Mouse (Mus musculus): ENCODE measurements around the gene Magi2. TPM values are rescaled to one million over a fixed set of nuclear protein-coding genes. Genes with fewer than 3 reads are reported as not detected.

The Magi2 gene
- polyA plus RNA-seq, 1 experiment from 2014 or later: 37.7 TPM

DNA sequence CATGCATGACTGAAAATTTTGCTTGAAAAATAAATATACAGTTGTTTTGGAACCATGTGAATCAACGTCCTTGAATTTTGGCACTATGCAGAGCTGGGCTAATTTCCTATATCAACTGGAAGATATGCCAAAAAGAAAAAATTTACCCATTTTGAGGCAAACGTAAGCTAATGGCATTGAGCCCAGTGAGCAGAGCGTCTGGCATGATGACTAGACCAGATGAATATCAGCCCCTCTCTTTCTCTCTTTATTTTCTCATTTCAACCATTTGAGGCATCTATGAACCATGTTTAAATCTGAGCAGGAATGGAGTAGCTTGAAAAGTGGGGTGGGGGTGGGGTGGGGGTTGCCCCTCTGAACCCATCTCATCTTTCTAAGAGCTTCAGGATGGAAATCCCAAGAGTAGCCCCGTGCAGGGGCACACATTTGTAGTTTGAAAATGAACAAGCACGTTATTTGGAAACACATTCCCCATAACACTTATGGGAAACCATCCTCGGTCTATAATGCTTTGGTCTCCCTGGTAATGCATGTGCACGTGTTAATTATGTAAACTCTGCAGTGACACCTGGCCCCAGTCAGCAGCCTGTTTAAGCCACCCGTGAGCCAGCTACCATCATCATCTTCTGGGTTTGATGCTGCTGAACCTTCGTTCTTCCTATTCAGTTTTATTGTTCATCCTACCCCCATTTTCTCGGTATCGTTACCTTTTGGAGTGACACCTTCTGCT lies 1151.4 kb downstream of the Magi2 start:
- no peaks in the 10 kb centered on the region for H3K27me3 ChIP-seq (replicated peaks; ENCODE audit: control insufficient read depth, insufficient read depth, low read length)
- H3K36me3 ChIP-seq (ENCODE audit: control insufficient read depth, insufficient read depth): no peaks in the 10 kb centered on the region
- 55% methylated on average over 11 of the region's 11 CpGs for WGBS
- ATAC-seq: peak; percentile 80
- no peak overlapping the region for H3K9ac ChIP-seq (replicated peaks; ENCODE audit: low read depth, low read length)
- H3K4me3 ChIP-seq (replicated peaks; ENCODE audit: low read length): no peak overlapping the region
- H3K4me2 ChIP-seq (ENCODE audit: low read length): no peak overlapping the region
- no peaks in the 10 kb centered on the region for H3K9me3 ChIP-seq (ENCODE audit: control insufficient read depth, low read length)
- peaks cover 6% of the 10 kb centered on the region for H3K4me1 ChIP-seq (replicated peaks; ENCODE audit: control insufficient read depth, insufficient read depth, low read length)
- peak overlapping the region; percentile 52 for H3K27ac ChIP-seq (ENCODE audit: low read length)

- ATAC-seq: peak; percentile 69
- WGBS: 67% methylated on average over 5 of the region's 5 CpGs
- Histone ChIP-seq H3K4me1 (replicated peaks; ENCODE audit: control insufficient read depth, insufficient read depth, low read length) (no peaks in the 10 kb centered on the region), H3K9ac (replicated peaks; ENCODE audit: low read depth, low read length) (no peak overlapping the region), H3K4me3 (replicated peaks; ENCODE audit: low read length) (no peak overlapping the region), H3K27me3 (replicated peaks; ENCODE audit: control insufficient read depth, insufficient read depth, low read length) (no peaks in the 10 kb centered on the region), H3K9me3 (ENCODE audit: control insufficient read depth, low read length) (no peaks in the 10 kb centered on the region), H3K36me3 (ENCODE audit: control insufficient read depth, insufficient read depth) (no peaks in the 10 kb centered on the region), H3K4me2 (ENCODE audit: low read length) (no peak overlapping the region), H3K27ac (ENCODE audit: low read length) (peak overlapping the region; percentile 3; the same call in 1 of the 2 replicates)
These were observed 1177.7 kb downstream of the Magi2 start for GRCm38 (mm10) chr5:20404533-20404932.

GRCm38 (mm10) chr5:20406626-20407025 lies 1179.8 kb downstream of the Magi2 start:
- no peak overlapping the region for H3K4me3 ChIP-seq (replicated peaks; ENCODE audit: low read length)
- H3K9me3 ChIP-seq (ENCODE audit: control insufficient read depth, low read length): no peaks in the 10 kb centered on the region
- H3K27me3 ChIP-seq (replicated peaks; ENCODE audit: control insufficient read depth, insufficient read depth, low read length): no peaks in the 10 kb centered on the region
- no peak overlapping the region for H3K9ac ChIP-seq (replicated peaks; ENCODE audit: low read depth, low read length)
- H3K36me3 ChIP-seq (ENCODE audit: control insufficient read depth, insufficient read depth): no peaks in the 10 kb centered on the region
- H3K4me1 ChIP-seq (replicated peaks; ENCODE audit: control insufficient read depth, insufficient read depth, low read length): no peaks in the 10 kb centered on the region
- 83% methylated on average over 4 of the region's 4 CpGs for WGBS
- no peak for ATAC-seq
- no peak overlapping the region for H3K4me2 ChIP-seq (ENCODE audit: low read length)
- H3K27ac ChIP-seq (ENCODE audit: low read length): no peak overlapping the region

DNA sequence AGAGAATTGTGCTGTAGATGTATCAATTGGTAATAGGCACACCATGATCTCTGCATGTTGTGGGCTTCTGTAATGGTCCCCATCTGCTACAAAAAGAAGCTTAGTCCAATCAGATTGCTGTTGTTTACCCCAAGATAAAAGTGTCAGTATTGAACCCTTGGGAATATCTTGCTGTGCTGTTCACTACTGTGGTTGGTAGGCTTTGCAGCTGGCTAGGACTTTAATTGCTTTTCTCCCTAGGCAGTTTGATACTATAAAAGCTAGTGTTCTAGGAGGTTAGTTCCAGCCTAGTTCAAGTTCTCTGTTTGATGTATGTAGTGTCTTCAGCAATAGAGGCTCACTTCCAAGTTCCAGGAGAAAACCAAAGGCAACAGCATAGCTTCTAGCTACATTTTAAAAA lies 1188.5 kb downstream of the Magi2 start:
- H3K27me3 ChIP-seq (replicated peaks; ENCODE audit: control insufficient read depth, insufficient read depth, low read length): no peaks in the 10 kb centered on the region
- no peak overlapping the region for H3K27ac ChIP-seq (ENCODE audit: low read length)
- H3K4me2 ChIP-seq (ENCODE audit: low read length): no peak overlapping the region
- H3K9ac ChIP-seq (replicated peaks; ENCODE audit: low read depth, low read length): no peak overlapping the region
- no peaks in the 10 kb centered on the region for H3K9me3 ChIP-seq (ENCODE audit: control insufficient read depth, low read length)
- H3K36me3 ChIP-seq (ENCODE audit: control insufficient read depth, insufficient read depth): no peaks in the 10 kb centered on the region
- H3K4me3 ChIP-seq (replicated peaks; ENCODE audit: low read length): no peak overlapping the region
- no peaks in the 10 kb centered on the region for H3K4me1 ChIP-seq (replicated peaks; ENCODE audit: control insufficient read depth, insufficient read depth, low read length)
- no peak for ATAC-seq

- Histone ChIP-seq H3K4me3 (replicated peaks; ENCODE audit: low read length) (no peak overlapping the region), H3K4me1 (replicated peaks; ENCODE audit: control insufficient read depth, insufficient read depth, low read length) (no peaks in the 10 kb centered on the region), H3K27ac (ENCODE audit: low read length) (no peak overlapping the region), H3K9me3 (ENCODE audit: control insufficient read depth, low read length) (no peaks in the 10 kb centered on the region), H3K36me3 (ENCODE audit: control insufficient read depth, insufficient read depth) (no peaks in the 10 kb centered on the region), H3K4me2 (ENCODE audit: low read length) (no peak overlapping the region), H3K9ac (replicated peaks; ENCODE audit: low read depth, low read length) (no peak overlapping the region), H3K27me3 (replicated peaks; ENCODE audit: control insufficient read depth, insufficient read depth, low read length) (no peaks in the 10 kb centered on the region)
- no peak for ATAC-seq
These were observed 1190.5 kb downstream of the Magi2 start for GRCm38 (mm10) chr5:20417348-20417747.

DNA sequence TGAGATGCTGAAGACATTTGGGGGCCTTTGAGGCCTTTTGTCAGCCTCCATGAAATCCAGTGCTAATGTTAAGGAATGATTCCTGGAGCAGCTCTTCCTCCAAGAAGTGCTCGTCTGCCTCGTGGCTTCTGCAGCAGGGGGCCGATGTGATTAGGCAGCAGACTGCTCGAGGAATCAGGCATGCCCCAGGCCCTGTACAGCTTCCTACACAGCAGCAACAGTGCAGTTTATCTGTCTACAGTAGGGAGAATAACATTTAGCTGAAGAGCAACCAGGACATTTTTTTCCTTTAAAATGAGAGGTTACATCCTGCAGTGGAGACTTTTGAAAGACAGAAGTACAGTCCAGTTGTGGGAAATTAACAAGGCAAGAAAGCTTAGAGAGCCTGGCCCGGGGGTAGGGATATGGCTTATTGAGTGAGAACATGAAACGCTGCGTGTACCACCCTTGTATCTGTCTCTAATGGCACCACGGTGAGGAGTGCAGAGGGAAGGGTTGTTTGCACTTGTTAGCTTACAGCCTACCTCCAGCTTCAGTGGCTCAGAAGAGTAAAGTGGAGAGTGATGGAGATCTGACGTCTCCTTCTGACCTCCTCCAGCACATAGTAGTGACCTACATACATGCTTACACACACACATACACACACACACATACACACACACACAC lies 1205.4 kb downstream of the Magi2 start:
- no peaks in the 10 kb centered on the region for H3K27me3 ChIP-seq (replicated peaks; ENCODE audit: control insufficient read depth, insufficient read depth, low read length)
- no peak overlapping the region for H3K27ac ChIP-seq (ENCODE audit: low read length)
- H3K9ac ChIP-seq (replicated peaks; ENCODE audit: low read depth, low read length): no peak overlapping the region
- no peak overlapping the region for H3K4me3 ChIP-seq (replicated peaks; ENCODE audit: low read length)
- ATAC-seq: no peak
- H3K4me1 ChIP-seq (replicated peaks; ENCODE audit: control insufficient read depth, insufficient read depth, low read length): no peaks in the 10 kb centered on the region
- H3K4me2 ChIP-seq (ENCODE audit: low read length): no peak overlapping the region
- no peaks in the 10 kb centered on the region for H3K36me3 ChIP-seq (ENCODE audit: control insufficient read depth, insufficient read depth)
- no peaks in the 10 kb centered on the region for H3K9me3 ChIP-seq (ENCODE audit: control insufficient read depth, low read length)
- 52% methylated on average over 9 of the region's 9 CpGs for WGBS

DNA sequence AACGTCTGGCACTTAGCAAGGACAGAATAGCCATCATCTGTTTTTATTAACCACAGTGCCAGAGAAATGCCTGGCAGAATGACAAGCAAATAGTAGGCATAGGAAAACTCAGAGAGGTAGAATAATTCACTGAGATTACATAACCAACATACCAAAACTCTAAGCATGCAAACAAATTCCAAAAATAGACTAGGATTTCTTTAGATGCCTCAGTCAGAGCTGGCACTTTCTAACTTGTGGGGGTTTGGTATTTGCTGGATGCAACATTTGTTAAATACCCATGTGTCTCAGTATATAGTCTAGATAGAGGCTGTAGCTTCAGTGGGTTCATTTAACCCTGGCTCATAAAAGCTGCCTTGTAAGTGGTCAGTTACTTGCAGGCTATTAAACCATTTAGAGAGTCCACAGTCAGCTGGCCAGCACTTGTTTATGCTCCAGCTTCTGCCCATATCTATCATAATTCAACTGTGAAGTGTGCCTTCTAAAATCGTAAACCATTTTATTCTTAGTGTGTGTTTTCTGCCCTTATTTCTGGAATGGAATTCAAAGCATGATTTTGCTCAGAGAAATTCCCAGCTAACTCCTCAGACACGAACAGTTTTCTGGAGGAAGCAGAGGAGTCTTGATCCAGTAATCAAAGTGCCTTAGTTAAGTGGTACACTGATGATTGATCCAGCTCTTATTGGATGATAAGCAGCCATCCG lies 1219.8 kb downstream of the Magi2 start:
- Histone ChIP-seq H3K9ac (replicated peaks; ENCODE audit: low read depth, low read length) (no peak overlapping the region), H3K9me3 (ENCODE audit: control insufficient read depth, low read length) (no peaks in the 10 kb centered on the region), H3K4me1 (replicated peaks; ENCODE audit: control insufficient read depth, insufficient read depth, low read length) (peaks cover 2% of the 10 kb centered on the region; the same call in 1 of the 2 replicates), H3K27ac (ENCODE audit: low read length) (no peak overlapping the region), H3K36me3 (ENCODE audit: control insufficient read depth, insufficient read depth) (no peaks in the 10 kb centered on the region), H3K4me3 (replicated peaks; ENCODE audit: low read length) (no peak overlapping the region), H3K4me2 (ENCODE audit: low read length) (no peak overlapping the region), H3K27me3 (replicated peaks; ENCODE audit: control insufficient read depth, insufficient read depth, low read length) (no peaks in the 10 kb centered on the region)
- WGBS: 70% methylated on average over 4 of the region's 4 CpGs
- no peak for ATAC-seq

DNA sequence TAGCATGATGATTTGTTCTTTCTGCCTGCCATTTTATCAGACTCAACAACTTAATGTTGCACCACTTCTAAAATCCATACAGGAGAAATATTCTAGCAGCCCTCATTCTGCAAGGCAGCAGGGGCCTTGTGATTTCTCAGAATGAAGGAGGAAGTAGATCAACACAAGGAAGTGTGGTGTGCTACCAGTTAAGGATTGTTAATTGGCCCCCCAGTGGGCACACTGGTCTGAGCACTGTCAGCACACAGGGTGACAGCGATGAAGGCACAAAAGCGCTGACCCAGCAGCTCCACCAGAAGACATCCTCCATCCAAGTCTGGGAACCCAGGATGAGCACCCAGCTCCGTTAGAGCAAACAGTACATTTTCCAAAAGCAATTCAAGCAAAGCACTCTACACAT lies 1229.3 kb downstream of the Magi2 start:
- no peak for ATAC-seq
- Histone ChIP-seq H3K36me3 (ENCODE audit: control insufficient read depth, insufficient read depth) (no peaks in the 10 kb centered on the region), H3K27me3 (replicated peaks; ENCODE audit: control insufficient read depth, insufficient read depth, low read length) (no peaks in the 10 kb centered on the region), H3K9ac (replicated peaks; ENCODE audit: low read depth, low read length) (no peak overlapping the region), H3K9me3 (ENCODE audit: control insufficient read depth, low read length) (no peaks in the 10 kb centered on the region), H3K27ac (ENCODE audit: low read length) (no peak overlapping the region), H3K4me1 (replicated peaks; ENCODE audit: control insufficient read depth, insufficient read depth, low read length) (no peaks in the 10 kb centered on the region), H3K4me3 (replicated peaks; ENCODE audit: low read length) (no peak overlapping the region), H3K4me2 (ENCODE audit: low read length) (no peak overlapping the region)
- WGBS: 65% methylated on average over 3 of the region's 3 CpGs

DNA sequence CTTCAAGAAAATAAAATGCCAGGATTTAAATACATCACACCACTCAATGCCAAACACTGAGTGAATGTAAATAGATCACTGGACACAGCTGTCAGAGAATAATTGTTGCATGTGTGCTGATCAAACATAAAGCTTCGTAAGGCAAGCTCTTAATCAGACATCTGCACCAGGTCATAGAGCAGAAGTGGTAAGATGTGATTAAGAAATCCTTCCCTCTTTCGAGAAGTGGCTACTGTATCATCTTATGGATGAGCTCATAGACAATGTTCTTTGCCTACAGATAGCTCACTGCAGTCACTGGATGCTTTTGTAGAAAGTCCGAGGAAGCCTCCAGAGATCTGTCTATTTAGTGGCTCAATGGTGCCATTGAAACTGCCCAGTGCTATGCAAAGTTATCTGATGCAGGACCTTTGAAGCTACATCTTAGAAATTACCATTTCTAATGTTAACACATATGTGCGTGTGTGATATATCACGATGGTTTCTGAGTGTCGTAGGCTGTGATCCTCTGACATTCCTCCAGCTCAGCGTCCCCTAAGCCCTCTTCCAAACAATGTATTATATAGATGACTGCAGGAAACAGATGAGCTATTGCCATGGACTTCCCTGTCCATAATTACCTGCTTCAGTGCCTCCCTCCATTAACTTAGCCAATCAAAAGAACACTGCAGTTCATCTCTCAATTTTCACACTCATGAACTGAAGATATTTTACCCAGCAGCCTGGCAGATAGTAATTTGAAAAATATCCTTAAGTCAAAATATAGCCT lies 1231.1 kb downstream of the Magi2 start:
- H3K4me1 ChIP-seq (replicated peaks; ENCODE audit: control insufficient read depth, insufficient read depth, low read length): no peaks in the 10 kb centered on the region
- no peak overlapping the region for H3K4me2 ChIP-seq (ENCODE audit: low read length)
- no peak overlapping the region for H3K9ac ChIP-seq (replicated peaks; ENCODE audit: low read depth, low read length)
- no peak overlapping the region for H3K4me3 ChIP-seq (replicated peaks; ENCODE audit: low read length)
- ATAC-seq: no peak
- no peaks in the 10 kb centered on the region for H3K27me3 ChIP-seq (replicated peaks; ENCODE audit: control insufficient read depth, insufficient read depth, low read length)
- H3K36me3 ChIP-seq (ENCODE audit: control insufficient read depth, insufficient read depth): no peaks in the 10 kb centered on the region
- no peak overlapping the region for H3K27ac ChIP-seq (ENCODE audit: low read length)
- no peaks in the 10 kb centered on the region for H3K9me3 ChIP-seq (ENCODE audit: control insufficient read depth, low read length)
- 75% methylated on average over 7 of the region's 7 CpGs for WGBS
